Mouse (Mus musculus) megakaryocyte, embryonic 14.5 days (primary cell): ENCODE results near the gene Pi4k2a.

Source experiments
- FLI1 ChIP-seq: IDR thresholded peaks from 2 replicates; pipeline ENCODE4 v1.6.1; 2012; ENCODE audit warnings: low read length, inconsistent platforms, mixed read lengths
- GATA1 ChIP-seq: IDR thresholded peaks from 3 replicates; pipeline ENCODE4 v1.6.1; 2012; ENCODE audit warnings: mixed read lengths, low read length, inconsistent platforms, borderline replicate concordance

- TF ChIP-seq GATA1: no peak
- TF ChIP-seq FLI1: no peak
Measured at GRCm38 (mm10) chr19:42069241-42069525, 21.1 kb upstream of the Pi4k2a start.
